Mouse (Mus musculus): ENCODE data around the gene Slc4a4.

Gene Slc4a4

DNA sequence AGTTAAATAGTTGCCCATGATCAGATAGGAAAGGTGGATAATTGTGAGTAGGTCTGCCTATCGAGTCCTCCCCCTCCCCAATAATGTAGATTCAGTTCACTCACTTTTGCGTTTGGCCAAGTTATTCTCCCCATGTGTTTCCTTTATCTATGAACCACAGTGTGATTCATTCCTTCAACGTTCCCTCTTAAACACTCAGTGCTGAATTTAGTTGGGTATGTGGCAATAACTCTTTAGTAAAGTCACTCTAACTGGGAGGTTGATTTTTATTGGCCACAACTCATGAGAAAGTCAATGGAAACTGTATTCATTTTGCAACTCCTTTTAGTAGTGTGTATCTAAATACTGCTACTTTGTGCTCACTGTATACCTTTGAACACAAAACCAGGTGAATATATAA is 125.8 kb downstream of the Slc4a4 start:
- DNase-seq (ENCODE audit: low read depth): peak; percentile 1

DNA sequence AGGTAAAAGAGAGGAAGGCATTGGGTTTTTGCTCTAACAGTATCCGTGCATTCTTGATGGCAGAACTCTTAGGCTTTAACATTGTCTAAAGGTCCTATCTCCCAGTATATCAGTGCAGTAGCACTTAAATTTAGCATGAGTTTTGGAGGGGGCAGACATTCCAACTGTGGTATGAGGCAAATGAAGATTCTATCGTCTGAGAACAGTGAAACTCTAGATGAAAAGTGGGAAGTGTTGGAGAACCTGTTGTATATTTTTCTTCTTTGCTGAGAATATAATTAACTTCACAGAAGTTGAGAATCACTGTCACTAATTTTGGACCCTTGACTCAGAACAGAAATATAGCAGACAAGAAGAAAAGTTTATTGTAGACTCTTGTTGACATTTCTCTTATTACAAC is 128.2 kb downstream of the Slc4a4 start:
- DNase-seq (ENCODE audit: low read depth): no peak

DNA sequence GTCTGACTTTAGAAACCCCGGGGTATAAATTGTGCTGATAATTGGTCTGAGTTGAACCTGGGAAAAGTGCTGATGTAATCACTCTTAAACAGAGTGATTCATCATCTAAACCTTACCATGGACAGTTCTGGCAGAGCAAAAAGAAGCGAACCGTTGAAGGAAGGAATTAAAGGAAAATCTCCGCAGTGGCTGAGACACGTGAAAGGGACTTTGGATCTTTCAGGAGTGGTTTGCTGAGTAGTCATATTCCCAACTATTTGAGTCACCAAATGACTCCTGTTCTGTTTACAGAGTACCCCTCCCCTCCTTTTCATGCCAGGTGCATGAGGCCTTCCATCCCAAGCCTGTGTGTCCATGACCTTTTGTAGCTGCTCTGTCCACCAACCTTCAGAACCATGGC is 129.3 kb downstream of the Slc4a4 start:
- DNase-seq (ENCODE audit: low read depth): no peak

DNA sequence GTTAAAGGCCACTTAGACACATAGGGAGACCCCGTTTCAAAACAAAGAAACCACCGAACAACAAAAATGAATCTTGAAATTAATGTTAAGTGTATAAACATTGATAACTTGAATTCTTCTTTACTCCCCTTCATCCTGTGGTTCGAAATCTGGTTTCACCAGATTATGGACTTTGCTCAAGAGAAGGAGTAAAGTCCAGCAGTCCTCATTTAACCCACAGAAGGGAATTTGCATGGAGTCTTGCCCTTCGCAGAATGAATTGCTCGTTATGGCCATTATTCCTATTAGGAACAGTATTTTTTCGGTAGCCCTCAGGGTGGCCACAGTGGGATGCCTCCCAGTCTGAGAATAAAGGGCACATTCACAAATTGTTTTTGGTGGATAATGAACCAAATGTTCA is 131.9 kb downstream of the Slc4a4 start:
- no peak for DNase-seq (ENCODE audit: low read depth)

DNA sequence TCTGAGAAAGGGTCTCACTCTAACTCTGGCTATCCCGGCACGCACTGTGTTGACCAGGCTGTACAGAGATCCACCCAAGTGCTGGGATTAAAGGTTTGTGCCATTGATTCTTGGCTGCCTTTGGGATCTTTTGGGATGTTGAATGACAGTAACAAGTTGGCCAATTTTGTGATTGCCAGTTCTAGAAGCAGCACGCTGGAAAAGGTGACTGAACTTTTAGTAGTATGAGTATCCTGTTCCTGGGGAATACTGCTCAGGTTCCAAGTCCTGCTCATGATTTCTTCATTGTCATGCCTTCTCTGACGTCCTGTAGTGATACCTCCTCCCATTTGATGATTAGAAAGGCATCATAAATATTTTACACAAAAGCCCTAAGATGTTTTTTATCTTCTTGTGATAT is 137.8 kb downstream of the Slc4a4 start:
- DNase-seq (ENCODE audit: low read depth): no peak

DNA sequence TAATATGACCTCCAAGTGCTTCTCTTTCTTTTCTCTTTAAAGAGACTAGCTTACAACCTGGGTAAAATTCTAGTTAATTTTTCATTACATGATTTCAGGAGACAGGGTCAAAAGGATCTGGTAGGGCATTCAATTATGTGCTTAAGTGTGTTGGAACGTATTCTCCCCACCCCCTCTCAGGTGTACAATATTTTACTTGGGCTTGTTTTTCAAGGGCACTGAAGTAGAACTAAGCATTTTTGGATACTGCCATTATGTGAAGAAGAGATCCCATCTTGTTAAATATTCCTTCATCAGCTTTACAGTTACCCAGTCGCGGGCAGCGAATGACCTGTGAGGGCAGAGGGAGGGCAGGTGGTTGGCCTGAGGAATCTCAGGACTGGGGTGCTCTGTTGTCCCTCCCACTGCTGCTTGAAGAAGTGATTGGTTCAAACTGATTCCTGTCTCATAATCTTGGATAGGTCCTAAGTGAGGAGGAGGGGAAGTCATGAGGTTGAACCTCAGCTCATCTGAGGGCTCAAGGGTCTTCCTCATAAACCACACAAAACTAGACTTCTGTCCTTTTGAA is 141.0 kb downstream of the Slc4a4 start:
- DNase-seq (ENCODE audit: low read depth): no peak

DNA sequence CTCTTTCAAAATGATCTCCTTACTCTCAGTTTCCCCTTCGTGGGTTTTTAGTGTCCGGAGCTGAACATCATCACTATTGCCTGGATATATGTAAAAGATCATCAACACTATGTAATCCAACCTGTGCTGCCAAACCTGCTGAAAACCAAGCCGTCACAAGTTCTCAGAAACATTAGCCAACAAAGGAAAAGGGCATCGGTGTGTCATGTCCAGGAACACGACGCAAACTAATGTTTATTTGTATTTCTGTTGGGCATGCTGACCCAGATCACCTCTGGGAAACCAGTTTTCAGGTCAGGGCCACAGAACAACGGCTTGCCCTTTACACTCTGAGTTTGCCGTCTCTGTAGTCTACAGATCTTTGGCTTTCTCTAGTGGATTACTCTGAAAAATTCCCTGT is 146.0 kb downstream of the Slc4a4 start:
- no peak for DNase-seq (ENCODE audit: low read depth)

DNA sequence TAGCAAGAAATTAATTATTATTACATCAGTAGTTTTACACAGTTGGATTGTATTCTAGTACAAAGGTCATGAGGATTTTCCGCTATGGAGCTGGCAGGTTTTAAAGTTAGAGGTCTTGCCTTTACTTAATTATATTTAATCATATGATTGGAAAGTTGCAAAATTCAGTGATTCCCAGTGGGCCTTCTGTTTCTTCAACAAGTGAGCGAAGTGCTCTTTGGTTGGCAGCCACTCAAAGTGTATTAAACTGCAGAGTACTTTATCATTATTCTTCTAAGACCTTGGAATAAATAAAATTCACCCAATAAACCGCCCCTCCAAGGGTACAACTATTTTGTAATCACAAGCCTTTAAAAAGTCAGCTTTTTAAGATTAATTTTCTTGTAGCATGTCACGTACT is 146.6 kb downstream of the Slc4a4 start:
- no peak for DNase-seq (ENCODE audit: low read depth)

DNA sequence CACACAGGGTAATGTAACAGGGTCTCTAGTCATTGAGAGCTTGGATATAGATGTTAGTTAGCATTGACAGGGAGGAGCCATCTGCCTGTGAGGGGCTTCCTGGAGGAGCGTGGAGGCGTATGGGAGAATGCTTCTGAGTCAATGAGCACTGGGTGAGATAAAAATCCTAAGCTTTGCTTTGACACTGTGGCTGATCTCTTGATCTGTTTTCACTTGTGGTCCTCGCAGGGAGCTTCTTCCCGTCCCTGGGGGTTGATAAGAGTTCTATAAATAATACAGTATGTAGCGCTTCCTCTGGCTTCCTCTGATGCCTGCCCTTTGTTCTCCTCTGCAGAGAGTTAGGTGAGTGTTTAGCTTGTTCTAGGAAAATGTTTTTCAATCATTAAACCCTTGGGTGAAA is 149.5 kb downstream of the Slc4a4 start:
- no peak for DNase-seq (ENCODE audit: low read depth)

DNA sequence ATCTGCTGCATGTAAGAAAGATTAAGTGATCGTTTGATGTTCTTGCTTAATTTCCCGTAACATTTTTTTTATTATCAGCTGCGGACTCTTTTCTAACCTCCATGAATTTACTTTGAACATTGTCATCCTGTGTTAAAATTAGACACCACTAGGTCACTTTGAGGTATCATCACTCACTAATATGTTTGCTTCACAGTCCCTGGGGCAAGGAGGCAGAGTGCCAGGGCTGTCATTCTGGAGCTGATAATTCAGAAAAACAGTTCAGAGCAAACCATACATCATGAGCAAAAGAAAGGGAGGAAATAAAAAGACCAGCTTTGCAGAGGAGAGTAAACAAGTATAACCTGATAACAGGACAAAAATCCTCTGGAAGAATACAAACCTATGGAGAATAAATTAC is 154.2 kb downstream of the Slc4a4 start:
- DNase-seq (ENCODE audit: low read depth): no peak

DNA sequence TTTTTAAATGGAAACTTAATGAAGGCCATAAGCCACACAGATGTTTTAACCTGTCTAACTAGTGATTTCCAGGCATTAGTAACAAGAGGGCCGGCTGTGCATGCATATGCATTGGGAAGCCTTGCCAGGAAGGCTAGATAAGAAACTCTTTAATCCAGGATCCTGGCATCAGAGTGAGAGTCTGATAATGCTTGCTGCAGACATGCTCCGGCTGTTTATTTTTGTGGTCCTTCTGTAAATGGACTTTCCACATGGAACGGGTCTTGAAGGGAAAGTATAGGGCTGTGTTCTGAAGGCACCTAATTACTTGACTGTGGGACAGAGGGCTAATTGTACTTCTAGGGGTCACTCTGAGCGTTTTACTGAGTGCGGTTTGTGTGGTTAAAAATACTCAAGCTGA is 157.2 kb downstream of the Slc4a4 start:
- no peak for DNase-seq (ENCODE audit: low read depth)

DNA sequence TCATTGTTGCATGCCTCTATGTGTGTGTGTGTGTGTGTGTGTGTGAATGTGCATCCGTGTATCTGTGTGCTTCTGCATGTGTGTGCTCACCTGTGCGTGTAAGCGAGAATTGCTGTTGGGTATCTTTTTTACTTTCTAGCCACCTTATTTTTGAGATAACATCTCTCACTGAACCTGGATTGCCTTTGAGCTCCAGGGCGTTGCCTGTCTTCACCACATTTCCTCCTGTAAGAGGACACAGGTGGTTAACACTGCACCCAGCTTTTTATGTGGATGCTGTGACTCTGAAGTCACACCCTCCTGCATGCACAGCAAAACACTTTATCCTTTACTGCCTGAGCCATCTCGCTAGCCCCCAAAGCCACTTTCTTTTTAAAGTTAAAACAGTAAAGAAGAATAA is 158.2 kb downstream of the Slc4a4 start:
- no peak for DNase-seq (ENCODE audit: low read depth)

DNA sequence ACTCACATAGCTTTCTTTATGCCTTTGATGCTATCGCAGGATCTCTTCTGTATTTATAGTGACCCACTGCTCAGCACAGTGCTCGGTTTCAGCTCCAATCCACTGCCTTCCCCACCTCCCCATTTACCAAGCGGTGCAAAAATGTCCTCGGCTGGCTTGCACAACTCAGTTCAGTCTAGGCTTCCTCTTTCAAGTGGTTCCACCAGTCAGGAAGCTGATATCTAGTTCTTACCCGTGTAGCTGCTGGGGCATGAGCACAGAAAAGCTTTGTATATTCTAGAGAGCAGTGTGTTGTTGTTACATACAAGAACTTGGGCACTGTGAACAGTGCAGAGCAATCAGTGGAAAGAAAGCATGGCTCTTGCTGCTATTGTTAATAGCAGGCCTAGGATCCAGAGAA is 165.0 kb downstream of the Slc4a4 start:
- no peak for DNase-seq (ENCODE audit: low read depth)

DNA sequence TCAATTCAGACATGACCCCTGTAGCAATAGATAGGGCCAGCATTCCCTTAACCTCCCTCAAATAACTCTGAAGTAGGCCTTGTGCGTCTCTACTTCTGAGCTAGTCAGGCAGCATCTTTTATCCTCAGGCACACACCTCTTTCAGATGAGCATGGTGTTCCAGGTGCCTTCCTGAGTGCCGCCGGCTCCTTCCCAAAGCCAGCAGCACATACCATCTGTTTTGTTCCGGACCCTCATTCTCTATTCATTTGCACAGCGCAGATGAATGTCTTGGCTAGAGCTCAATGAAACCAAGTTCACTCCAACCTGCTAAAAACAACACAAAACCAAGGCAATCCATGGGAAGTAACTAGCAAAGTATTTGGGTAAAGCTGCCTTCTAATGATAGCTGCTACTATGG is 165.6 kb downstream of the Slc4a4 start:
- no peak for DNase-seq (ENCODE audit: low read depth)

DNA sequence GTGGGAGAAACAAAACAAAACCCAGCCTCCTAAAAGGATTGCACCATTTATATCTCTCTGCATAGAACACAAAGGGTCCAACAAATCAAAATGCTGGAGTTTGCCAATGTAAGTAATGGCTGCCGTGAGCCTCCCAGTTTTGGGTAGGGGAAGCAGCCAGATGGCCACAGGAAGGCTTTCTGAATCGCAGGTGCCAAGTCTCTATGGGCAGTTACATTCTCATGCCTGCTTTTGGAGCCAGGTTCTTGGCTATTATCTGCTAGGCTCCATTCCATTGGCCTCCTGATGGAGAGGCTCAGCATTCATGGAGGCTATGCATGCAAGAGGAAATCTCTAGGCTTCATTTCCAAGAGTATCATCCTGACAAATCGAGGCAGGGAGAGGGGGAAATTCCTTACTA is 169.0 kb downstream of the Slc4a4 start:
- no peak for DNase-seq (ENCODE audit: low read depth)

DNA sequence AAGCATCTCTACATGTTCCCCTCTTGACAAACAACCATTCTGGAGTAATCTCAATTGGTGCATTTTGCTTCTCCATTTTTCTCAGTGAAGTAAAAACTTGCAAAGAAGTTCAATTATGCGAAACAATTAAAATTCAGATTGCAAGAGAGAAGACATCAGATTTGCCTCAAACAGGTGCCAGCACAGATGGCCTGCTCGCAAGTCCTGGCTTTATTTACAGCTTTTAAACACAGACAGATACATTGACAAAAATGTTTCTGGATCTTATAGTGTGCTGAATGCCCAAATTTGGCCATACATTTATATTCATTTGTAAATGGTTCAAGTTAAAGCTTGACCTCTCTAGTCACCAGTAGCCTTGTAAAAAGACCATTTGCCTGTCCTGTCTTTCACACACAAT is 169.8 kb downstream of the Slc4a4 start:
- DNase-seq (ENCODE audit: low read depth): no peak

DNA sequence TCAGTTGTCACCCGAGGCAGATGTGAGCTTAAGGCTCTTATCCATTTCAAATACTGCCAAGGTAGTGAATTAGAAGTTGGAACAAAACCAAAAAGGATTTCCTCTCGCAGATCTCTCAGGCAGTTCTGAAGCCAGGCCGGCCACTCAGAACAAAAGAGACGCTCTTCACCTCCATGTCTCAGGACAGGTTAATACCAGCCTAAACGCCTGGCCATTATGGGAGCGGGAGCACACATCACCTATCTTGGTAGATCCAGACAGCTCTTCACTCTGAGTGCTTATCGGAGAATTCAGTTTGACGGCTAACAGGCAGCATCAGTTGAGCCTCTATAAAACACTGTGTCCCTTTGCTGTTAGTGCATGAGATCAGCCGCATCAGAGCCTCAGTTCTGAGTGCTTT is 174.5 kb downstream of the Slc4a4 start:
- DNase-seq (ENCODE audit: low read depth): no peak

DNA sequence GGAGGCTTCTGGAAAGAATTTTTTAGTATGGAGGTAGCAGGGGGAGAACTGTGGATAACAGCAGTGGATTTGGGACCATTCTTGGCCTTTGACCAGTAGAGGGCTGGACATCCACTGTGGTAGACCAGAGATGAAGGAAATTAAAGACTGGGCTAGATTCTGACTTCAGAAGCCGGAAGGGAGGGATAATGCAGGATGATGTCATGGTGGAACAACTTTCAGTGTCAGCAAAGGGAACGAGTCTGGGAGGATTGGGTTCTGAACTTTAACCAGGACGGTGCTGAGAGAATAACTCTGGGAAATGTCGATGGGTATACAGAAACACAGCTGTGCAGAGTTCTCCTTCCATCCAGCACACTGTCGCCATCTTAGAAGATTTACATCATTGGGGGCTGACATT is 175.7 kb downstream of the Slc4a4 start:
- no peak for DNase-seq (ENCODE audit: low read depth)

DNA sequence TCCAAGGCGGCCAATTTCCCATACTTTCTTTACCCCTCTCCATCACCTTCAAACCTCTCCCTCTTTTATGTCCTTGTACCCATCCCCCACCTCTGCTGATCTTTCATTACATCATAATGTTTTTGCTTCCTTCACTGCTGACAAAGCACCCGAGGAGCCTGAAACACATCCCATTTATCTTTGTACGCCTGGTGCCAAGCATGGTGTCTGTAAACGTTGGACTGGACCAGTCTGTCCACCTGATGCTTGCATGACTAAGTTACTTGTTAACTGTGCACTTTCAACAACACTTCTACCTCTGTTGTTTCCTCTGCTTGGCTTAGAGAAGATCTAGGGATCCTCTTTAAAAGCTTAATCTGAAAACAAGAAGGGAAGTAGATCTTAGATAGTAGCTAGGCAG is 180.5 kb downstream of the Slc4a4 start:
- no peak for DNase-seq (ENCODE audit: low read depth)

DNA sequence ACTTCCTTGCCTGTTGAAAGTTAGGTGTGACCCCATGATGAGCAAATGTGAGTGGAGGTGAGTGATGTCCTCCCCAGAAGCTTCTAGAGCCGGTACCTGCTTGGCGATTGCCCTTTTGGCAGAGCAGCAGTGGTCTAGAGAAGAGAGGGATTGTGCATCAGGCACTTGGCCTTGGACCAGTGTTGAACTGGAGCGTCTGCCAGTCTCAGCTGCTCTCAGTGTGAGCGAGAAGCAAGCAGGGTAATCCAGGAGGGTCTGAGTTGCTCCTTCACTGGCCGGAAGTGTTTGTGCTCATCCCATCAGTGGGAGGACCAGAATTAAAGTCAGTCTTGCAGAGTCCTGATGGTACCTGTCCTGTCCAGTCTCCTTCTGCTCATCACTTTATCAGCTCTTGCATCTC is 181.5 kb downstream of the Slc4a4 start:
- DNase-seq (ENCODE audit: low read depth): no peak

DNA sequence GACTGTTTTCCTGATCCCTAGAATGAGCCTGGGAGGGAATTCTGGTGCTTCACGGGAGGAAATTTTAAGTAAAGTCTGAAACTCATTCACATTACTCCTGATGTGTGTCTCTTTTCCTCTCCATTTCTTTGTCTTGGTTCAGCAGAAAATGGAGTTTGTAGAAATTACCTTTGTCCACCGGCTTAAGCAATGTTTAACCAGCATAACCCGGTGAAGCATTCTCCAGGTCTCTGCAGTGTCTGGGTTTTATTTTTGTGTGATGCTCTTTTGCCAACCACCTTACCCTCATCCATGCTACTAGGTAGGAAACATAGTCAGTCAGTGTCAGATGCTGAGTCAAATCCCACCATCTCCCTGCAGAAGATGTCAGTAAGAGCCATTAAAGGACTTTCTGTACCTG is 183.4 kb downstream of the Slc4a4 start:
- no peak for DNase-seq (ENCODE audit: low read depth)

DNA sequence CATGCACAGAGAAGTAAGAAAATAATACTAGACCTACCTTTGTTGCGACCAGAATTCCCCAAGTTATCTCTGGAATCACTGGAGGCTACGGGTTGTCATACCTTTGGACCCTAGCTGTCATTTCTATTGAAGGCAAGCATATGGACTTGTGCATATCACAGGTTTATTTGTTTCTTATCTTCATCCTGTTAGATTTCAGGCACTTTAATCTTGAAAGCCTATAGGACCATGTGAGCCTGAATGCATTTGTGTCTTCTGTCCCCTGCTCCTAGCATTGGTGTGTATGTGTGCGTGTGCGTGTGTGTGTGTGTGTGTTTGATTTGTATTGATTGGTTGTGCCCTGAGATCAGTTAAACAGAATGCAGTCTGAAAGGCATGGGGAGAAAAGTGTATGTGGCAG is 185.3 kb downstream of the Slc4a4 start:
- no peak for DNase-seq (ENCODE audit: low read depth)

DNA sequence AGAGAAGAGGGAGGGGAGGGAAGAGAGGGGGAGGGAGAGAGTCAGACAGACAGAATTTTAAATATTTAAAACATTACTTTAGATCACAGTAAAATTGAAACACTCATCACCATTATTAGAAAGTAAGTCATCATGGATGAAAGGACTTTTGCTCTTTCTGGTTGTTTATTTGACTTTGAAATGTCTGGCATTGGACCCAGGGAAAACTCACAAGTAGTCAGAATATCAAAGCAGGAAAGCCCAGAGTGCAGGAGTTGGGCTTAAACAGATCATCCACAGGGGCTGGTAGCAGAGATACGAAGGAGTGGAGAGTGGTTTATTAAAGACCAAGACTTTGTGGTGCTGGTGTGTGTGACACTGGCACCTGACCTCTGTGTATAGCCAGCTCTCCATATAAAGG is 191.1 kb downstream of the Slc4a4 start:
- no peak for DNase-seq (ENCODE audit: low read depth)

DNA sequence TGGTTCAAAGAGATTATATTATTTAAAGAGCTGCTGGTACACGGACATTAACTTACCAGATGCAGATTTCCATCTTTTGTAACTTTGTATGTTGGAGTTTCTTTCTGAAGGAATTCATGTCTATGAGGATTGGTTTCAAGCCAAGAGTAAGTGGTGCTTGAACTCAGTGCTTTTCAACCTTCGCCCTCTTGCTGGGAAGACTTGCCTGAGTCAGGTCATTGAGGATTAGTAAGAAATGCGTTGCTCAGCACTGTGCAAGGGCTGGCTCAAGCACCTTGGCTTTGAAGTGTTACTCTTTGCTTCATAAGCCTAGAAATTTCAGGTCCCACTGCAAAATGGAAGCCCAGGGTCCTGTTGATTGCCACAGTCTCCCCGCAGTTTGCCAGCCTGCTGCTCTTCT is 196.9 kb downstream of the Slc4a4 start:
- DNase-seq (ENCODE audit: low read depth): no peak

DNA sequence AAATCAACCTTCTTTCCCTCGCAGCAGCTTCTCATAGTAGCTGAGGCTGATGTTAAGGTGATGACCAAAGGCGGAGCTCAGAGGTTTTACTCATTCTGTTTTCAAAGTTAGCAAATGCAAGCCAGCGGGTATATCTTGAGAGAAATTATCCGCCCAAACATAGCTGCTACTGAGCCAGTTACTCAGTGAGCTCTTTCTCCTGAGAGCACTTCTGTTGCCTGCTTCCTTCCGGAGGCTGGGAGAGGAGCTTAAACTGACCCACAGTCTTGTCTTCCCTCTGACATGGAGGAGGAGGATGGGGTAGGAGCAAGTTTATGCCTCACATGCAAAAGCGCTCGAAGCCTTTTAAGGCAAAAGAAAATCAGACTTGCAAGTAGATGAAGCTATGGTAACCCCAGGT is 201.3 kb downstream of the Slc4a4 start:
- DNase-seq (ENCODE audit: low read depth): no peak
